Mouse (Mus musculus): ENCODE data around the gene 1700021F07Rik. TPM values are rescaled to one million over a fixed set of nuclear protein-coding genes. Genes with fewer than 3 reads are reported as not detected.

1700021F07Rik gene
- not detected in 2 replicates for total RNA-seq (2021)
- long read RNA-seq = 0 reads

- DNase-seq = no peak
Observed at GRCm38 (mm10) chr2:173522376-173522775, at the start of gene 1700021F07Rik. 1700021F07Rik (plus strand) TSS chr2:173522586.

GRCm38 (mm10) chr2:173473233-173473632 is 49.2 kb upstream of the 1700021F07Rik start:
- no peak for DNase-seq

GRCm38 (mm10) chr2:173479050-173479449 is 43.3 kb upstream of the 1700021F07Rik start:
- peak; percentile 12 for DNase-seq

- no peak for DNase-seq
Observed at GRCm38 (mm10) chr2:173484486-173484885, 37.9 kb upstream of the 1700021F07Rik start.

GRCm38 (mm10) chr2:173499612-173500011 is 22.8 kb upstream of the 1700021F07Rik start:
- no peak for DNase-seq

GRCm38 (mm10) chr2:173513977-173514376 is 8.4 kb upstream of the 1700021F07Rik start:
- no peak for DNase-seq

GRCm38 (mm10) chr2:173515186-173515585 is 7.2 kb upstream of the 1700021F07Rik start:
- no peak for DNase-seq

GRCm38 (mm10) chr2:173516150-173516855 is 6.1 kb upstream of the 1700021F07Rik start:
- no peak for DNase-seq

- DNase-seq = no peak
Observed at GRCm38 (mm10) chr2:173528493-173528892, 6.1 kb downstream of the 1700021F07Rik start.

- no peak for DNase-seq
Observed at GRCm38 (mm10) chr2:173532711-173533462, 10.5 kb downstream of the 1700021F07Rik start.

GRCm38 (mm10) chr2:173534581-173534980 is 12.2 kb downstream of the 1700021F07Rik start:
- DNase-seq = no peak

GRCm38 (mm10) chr2:173535390-173535789 is 13.0 kb downstream of the 1700021F07Rik start:
- no peak for DNase-seq

- no peak for DNase-seq
Observed at GRCm38 (mm10) chr2:173535886-173536285, 13.5 kb downstream of the 1700021F07Rik start.

GRCm38 (mm10) chr2:173539781-173540180 is 17.4 kb downstream of the 1700021F07Rik start:
- no peak for DNase-seq

- DNase-seq = no peak
Observed at GRCm38 (mm10) chr2:173541748-173542147, 19.4 kb downstream of the 1700021F07Rik start.

- peak; percentile 17 for DNase-seq
Observed at GRCm38 (mm10) chr2:173542716-173543115, 20.3 kb downstream of the 1700021F07Rik start.

- DNase-seq = peak; percentile 82
Observed at GRCm38 (mm10) chr2:173545992-173546703, 23.8 kb downstream of the 1700021F07Rik start.

- no peak for DNase-seq
Observed at GRCm38 (mm10) chr2:173549236-173549635, 26.9 kb downstream of the 1700021F07Rik start.

GRCm38 (mm10) chr2:173550681-173551080 is 28.3 kb downstream of the 1700021F07Rik start:
- no peak for DNase-seq

GRCm38 (mm10) chr2:173553863-173554262 is 31.5 kb downstream of the 1700021F07Rik start:
- no peak for DNase-seq

- no peak for DNase-seq
Observed at GRCm38 (mm10) chr2:173558754-173559396, 36.5 kb downstream of the 1700021F07Rik start.

GRCm38 (mm10) chr2:173561851-173562442 is 39.6 kb downstream of the 1700021F07Rik start:
- peak; percentile 68 for DNase-seq
